Comparison of ENCODE assay signal across 27 mouse cellular contexts in the genomic region with DNA sequence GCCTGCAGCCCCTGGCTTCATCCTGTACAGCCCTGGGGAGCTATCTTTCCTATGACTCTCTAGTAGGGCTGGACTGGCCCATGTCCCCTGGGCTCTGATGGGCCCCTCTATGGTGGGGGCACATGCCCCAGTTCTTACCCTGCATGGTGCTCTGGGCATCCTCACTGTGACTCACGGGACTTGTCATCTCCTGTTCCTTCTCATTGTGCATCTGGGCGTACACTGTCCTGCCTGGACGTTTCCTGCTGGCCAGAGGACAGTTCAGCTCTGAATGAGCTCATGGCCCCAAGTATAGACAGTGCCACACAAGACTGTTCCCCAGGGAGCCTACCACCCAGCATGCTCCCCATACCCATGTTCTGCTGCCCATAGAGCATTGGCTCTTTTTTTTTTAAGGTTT.
"Had no signal": no experiment of that assay in that cellular context is flagged by ENCODE, and none has a peak within 500 bp of the region (broad histone marks: within the 10 kb centered on the region; RNA-seq: fewer than 3 reads in every experiment).

No protein-coding gene starts in this region.

- H3K4me3 ChIP-seq: gastrocnemius, adult 2 months; heart, embryonic 10.5 days; heart, embryonic 12.5 days; hindbrain, embryonic 10.5 days; hindbrain, embryonic 12.5 days; intestine, embryonic 15.5 days; limb, embryonic 10.5 days; limb, embryonic 12.5 days; liver, embryonic 13.5 days; liver, embryonic 15.5 days had no signal

- H3K9me3 ChIP-seq: heart, embryonic 10.5 days; heart, embryonic 12.5 days; hindbrain, embryonic 10.5 days; hindbrain, embryonic 12.5 days; intestine, embryonic 15.5 days; limb, embryonic 10.5 days; limb, embryonic 12.5 days; liver, embryonic 13.5 days; liver, embryonic 15.5 days had no signal

- H3K4me2 ChIP-seq: heart, embryonic 12.5 days; hindbrain, embryonic 12.5 days; hindbrain, embryonic 14.5 days; intestine, embryonic 15.5 days; limb, embryonic 12.5 days; liver, embryonic 11.5 days; liver, embryonic 13.5 days; liver, embryonic 15.5 days had no signal

- DNase-seq: gastrocnemius, adult 2 months; gastrocnemius, postnatal 10 days; gastrocnemius, postnatal 25 days; heart, adult 18-20 months; heart, postnatal 10 days; heart, postnatal 4 days; kidney, adult 18-20 months; kidney, adult 8-10 months; kidney, postnatal 10 days; kidney, postnatal 36 days; layer of hippocampus, adult 9-11 months; layer of hippocampus, postnatal 36 days; liver; liver, embryonic 13.5 days had no signal

- H3K36me3 ChIP-seq: limb, embryonic 10.5 days; liver, embryonic 13.5 days; liver, embryonic 15.5 days had no signal

- H3K4me1 ChIP-seq: intestine, embryonic 15.5 days; limb, embryonic 12.5 days; liver, embryonic 13.5 days; liver, embryonic 15.5 days had no signal

- H3K27me3 ChIP-seq: heart, embryonic 12.5 days; hindbrain, embryonic 12.5 days; intestine, embryonic 15.5 days; limb, embryonic 12.5 days; liver, embryonic 13.5 days; liver, embryonic 15.5 days had no signal

- H3K27ac ChIP-seq: gastrocnemius, adult 2 months; heart, embryonic 10.5 days; hindbrain, embryonic 10.5 days; hindbrain, embryonic 12.5 days; hindbrain, embryonic 14.5 days; intestine, embryonic 15.5 days; limb, embryonic 10.5 days; limb, embryonic 12.5 days; liver, embryonic 13.5 days; liver, embryonic 15.5 days had no signal

- H3K9ac ChIP-seq: heart, embryonic 12.5 days; hindbrain, embryonic 12.5 days; hindbrain, embryonic 14.5 days; intestine, embryonic 15.5 days; limb, embryonic 12.5 days; liver, embryonic 13.5 days; liver, embryonic 15.5 days had no signal

- ATAC-seq: hindbrain, embryonic 16.5 days; inflammation-experienced regulatory T-cells, adult 6 months; intestine, embryonic 15.5 days; intestine, postnatal 0 days had no signal
